Mouse (Mus musculus): ENCODE data around the gene Fam107b. TPM values are rescaled to one million over a fixed set of nuclear protein-coding genes. Genes with fewer than 3 reads are reported as not detected.
"Not testable (repeated sequence)": the region's sequence is repeated elsewhere in the genome, so short reads cannot be mapped to it uniquely, and the experiment has no call there.

The Fam107b gene
- total RNA-seq, 2 experiments from 2014 or later = 11.2 to 19.0 TPM

DNA sequence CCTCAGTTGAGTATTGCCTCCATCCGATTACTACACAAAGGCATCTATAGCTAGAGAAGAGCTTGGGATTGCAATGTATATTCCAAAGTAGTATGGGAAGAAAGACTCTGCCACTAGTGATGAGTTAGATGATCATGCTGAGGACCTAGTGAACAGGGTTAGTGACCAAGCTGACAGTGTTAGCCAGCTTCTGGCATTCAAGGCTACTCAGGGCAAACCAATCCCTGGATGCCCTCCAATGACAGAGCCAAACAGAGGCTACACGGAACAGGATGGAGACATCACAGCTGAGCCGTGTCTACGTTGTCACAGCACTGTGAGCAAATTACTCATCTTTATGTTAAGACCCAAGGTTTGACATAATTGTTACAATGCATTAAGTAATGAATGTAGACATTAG lies 138.3 kb downstream of the Fam107b start:
- DNase-seq (ENCODE audit: low spot score in 2 of 2) = no peak

DNA sequence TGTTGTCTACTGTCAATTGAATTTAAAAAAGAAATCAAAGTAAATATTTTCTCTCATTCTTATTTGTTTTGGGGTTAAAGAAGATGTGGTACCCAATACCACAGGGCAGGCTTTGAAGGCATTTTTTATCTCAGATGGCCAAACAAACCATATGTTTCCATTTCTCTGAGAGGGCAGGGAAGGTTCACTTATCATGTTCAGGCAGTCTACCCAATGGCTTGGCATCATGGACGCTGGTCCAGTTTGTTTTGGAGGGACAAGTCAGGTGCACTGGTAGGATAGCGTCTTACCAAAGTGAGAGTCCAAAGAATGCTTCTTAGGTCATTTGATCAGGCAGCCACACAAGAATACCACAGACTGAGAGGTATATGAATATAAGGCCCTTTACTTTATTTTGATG lies 139.6 kb downstream of the Fam107b start:
- DNase-seq (ENCODE audit: low spot score in 2 of 2) = no peak

- DNase-seq (ENCODE audit: low spot score in 2 of 2) = no peak
Measured at GRCm38 (mm10) chr2:3710521-3710920, 140.2 kb downstream of the Fam107b start.

- DNase-seq (ENCODE audit: low spot score in 2 of 2) = no peak
Measured at GRCm38 (mm10) chr2:3712369-3713042, 142.2 kb downstream of the Fam107b start.

GRCm38 (mm10) chr2:3713212-3713681 lies 143.0 kb downstream of the Fam107b start:
- DNase-seq (ENCODE audit: low spot score in 2 of 2) = peak; percentile 93 to 97

- DNase-seq (ENCODE audit: low spot score in 2 of 2) = peak; percentile 39 to 43
Measured at GRCm38 (mm10) chr2:3713682-3714361, 143.5 kb downstream of the Fam107b start.

- DNase-seq (ENCODE audit: low spot score in 2 of 2) = no peak
Measured at GRCm38 (mm10) chr2:3714511-3714910, 144.2 kb downstream of the Fam107b start.

DNA sequence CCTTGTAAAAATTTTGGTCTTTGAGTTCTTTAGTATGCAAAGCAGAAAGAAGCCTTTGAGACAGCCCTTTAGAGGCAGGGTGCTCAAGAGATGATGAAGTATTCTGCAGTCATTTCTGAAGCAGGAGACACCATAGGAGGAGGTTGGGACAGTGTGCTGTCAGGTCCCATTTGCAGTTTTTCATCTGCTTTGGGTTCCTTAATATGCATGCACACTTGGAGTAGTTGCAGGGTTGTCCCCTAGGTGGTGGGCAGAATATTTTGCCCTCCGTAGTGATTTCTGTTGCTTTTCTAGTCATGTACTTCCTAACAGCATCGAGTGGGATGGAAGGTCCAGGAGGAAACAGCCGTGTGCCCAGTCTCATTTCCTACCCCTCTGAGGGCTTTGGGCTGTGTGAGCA lies 145.1 kb downstream of the Fam107b start:
- DNase-seq (ENCODE audit: low spot score in 2 of 2) = no peak

DNA sequence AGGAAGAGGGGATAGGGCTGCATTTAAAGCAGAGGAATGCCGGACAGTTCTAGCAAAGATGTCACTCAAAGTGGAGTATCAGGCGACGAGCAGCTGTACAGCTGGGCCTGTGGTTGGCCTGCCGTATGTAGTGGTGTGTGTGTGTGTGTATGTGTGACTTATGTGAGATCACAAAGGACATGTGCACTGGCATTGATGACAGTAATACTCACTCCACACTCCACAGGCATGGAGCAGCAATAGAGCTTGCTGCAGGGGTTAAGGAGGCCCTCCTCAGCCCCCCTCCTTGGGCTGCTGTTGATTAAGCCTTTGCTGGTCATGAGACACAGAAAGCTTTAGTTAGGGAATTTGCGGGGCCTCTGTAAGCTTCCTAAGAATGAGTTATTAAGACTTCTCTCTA lies 147.0 kb downstream of the Fam107b start:
- no peak for DNase-seq (ENCODE audit: low spot score in 2 of 2)

DNA sequence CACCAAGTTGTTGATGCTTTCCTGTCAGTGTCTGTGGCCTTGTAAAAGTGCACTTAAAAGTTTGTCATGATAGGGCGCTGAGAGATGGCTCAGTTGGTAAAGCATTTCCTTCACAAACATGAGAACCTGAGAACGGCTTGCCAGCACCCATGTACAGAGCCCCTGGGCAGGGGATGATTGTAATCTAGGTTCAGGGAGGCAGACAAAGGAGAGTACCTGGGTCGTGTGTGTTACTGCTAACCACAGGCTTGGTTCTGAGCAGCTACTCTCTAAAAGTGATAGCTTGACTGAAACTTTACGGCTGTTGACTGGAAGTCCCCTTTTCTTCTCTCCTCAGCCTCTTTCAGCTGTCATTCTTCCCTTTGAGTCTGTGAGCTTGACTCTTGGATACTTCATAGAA lies 147.6 kb downstream of the Fam107b start:
- no peak for DNase-seq (ENCODE audit: low spot score in 2 of 2)

GRCm38 (mm10) chr2:3719436-3720121 lies 149.3 kb downstream of the Fam107b start:
- DNase-seq (ENCODE audit: low spot score in 2 of 2) = not testable (repeated sequence)

DNA sequence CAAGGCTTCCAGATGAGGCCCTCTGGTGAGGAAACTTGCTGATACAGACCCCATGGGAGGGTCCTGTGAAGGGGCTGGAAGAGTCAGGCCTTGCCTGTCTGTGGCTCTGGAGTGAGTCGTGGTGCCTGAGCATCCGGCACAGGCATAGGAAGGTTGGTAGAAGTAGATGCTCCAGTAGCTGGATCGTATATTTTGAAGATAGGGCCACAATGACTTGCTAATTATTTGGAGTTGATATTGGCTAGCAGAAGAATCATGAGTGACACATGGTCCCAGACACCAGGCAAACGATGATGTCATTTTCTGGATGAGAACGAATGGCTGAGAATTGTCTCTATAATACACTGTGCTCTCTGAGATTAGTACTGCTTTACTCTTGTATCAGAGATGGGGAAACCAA lies 150.8 kb downstream of the Fam107b start:
- DNase-seq (ENCODE audit: low spot score in 2 of 2) = no peak

GRCm38 (mm10) chr2:3721974-3722373 lies 151.7 kb downstream of the Fam107b start:
- no peak for DNase-seq (ENCODE audit: low spot score in 2 of 2)

GRCm38 (mm10) chr2:3723391-3724106 lies 153.3 kb downstream of the Fam107b start:
- DNase-seq (ENCODE audit: low spot score in 2 of 2) = no peak

DNA sequence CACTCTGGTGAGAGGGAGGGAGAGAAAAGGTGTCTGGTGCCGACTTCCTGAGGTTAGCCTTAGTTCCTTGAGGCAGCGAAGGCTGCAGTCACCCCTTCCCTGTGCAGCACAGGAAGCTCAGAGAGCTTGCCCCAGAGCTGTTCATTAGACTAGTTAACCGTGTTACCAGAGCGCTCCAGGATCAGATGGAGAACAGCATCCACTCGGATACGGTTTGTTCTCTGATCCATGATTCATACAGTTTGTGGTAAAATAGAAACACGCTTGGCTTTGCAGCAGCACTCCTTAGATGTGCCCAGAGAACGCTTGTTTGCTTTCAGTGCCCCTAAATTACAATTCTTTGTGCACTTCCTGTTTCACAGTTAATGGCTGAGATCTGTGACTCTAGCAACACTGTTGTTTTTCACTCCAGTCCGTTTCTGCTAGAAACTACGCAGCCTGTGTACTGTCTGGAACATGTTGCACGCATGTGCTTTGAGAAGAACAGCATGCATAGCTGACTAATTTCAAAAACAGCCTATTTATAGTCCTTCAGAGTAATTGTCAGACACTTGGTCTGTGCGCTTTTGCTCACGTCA lies 156.3 kb downstream of the Fam107b start:
- no peak for DNase-seq (ENCODE audit: low spot score in 2 of 2)

DNA sequence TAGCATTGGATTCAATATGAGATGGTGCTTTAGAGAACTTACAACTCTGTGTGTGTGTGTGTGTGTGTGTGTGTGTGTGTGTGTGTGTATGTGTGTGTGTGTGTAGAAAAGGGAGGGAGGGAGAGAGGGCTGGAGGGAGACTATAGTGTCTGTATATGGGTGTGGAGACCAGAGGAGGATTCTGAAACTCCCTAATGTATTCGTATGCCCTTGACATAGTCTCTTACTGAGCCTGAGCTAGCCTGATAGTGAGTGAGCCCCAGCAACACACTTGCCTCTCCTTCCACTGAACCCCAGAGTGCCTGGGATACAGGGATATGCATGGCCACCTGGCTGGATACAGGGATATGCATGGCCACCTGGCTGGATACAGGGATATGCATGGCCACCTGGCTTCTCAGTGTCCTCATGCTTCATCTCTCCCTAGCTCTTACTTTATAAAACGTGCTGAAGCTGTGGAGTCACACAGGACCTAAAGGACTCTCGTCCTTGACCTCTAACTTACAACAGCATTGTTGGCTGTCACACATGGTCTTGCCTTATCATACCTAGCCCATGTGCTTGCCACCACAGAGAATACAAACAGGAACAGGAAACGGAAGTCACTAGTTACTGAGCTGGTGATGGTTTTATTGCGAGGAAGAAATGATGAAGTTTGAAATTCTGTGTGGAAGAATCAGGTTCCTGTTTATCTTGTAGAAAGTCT lies 157.1 kb downstream of the Fam107b start:
- no peak for DNase-seq (ENCODE audit: low spot score in 2 of 2)

GRCm38 (mm10) chr2:3728090-3728489 lies 157.8 kb downstream of the Fam107b start:
- no peak for DNase-seq (ENCODE audit: low spot score in 2 of 2)

DNA sequence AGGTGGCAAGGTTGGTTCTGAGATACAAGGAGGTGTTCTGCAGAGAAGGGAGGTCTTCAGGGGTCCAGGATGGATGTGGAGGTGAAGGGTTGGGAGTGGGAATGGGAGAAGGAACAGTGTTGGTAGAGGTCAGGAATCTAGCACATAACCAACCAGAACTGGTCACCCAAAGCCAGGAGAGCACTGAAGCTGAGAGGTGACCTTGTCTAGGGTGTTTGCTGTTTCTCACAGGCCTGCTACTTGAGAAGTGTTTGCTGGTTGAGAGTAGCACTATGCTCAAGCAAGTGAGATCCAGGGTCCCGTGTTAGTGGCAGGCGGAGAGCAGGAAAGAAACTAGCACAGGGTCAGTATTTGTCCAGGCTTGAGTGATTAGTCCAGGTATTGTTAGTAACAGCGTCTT lies 159.3 kb downstream of the Fam107b start:
- DNase-seq (ENCODE audit: low spot score in 2 of 2) = no peak

- no peak for DNase-seq (ENCODE audit: low spot score in 2 of 2)
Measured at GRCm38 (mm10) chr2:3730744-3731143, 160.5 kb downstream of the Fam107b start.

GRCm38 (mm10) chr2:3731316-3732015 lies 161.2 kb downstream of the Fam107b start:
- DNase-seq (ENCODE audit: low spot score in 2 of 2) = no peak
